Mouse (Mus musculus): ENCODE results near the gene Actn4.

The Actn4 gene

GRCm38 (mm10) chr7:28950346-28951037 is 11.6 kb downstream of the Actn4 start:
- no peak for DNase-seq (ENCODE audit: low read depth, low spot score)

GRCm38 (mm10) chr7:28949298-28949697 is 12.8 kb downstream of the Actn4 start:
- DNase-seq (ENCODE audit: low read depth, low spot score): no peak

DNA sequence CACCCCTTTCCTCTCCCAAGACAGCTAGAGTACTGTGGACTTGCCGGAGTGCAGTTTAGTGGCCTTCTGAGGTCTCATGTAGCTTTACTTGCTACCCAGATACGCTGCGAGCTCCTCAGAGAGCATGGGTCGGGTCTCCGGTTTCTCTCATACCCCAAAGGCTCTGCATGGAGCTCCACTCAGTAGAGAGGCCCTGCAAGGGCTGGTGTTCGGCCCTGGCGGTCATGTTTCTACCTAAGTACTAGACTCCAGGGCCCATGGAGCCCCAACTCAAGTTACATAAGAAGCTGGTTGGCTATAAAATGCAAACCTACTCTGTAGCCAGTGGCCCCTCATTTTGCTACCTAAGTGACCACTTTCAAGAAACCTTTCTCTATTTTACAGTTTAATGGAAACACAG is 13.4 kb downstream of the Actn4 start:
- no peak for DNase-seq (ENCODE audit: low read depth, low spot score)

DNA sequence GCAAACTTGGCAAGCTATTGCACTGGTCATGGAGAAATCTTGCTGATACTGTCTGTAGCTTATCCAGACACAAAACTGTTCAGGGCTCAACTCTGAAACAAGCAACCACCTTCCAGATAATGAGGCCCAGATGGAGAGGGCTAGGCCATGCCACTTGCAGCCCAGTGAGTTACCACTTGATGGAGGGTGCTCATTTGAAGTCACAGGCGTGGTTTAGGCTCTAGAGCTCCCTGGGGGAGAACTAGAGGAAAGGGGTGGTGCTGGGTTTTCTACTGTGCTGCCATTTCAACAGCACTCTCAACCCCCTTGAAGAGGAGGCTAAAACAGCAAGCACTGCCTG is 15.9 kb downstream of the Actn4 start:
- no peak for DNase-seq (ENCODE audit: low read depth, low spot score)

DNA sequence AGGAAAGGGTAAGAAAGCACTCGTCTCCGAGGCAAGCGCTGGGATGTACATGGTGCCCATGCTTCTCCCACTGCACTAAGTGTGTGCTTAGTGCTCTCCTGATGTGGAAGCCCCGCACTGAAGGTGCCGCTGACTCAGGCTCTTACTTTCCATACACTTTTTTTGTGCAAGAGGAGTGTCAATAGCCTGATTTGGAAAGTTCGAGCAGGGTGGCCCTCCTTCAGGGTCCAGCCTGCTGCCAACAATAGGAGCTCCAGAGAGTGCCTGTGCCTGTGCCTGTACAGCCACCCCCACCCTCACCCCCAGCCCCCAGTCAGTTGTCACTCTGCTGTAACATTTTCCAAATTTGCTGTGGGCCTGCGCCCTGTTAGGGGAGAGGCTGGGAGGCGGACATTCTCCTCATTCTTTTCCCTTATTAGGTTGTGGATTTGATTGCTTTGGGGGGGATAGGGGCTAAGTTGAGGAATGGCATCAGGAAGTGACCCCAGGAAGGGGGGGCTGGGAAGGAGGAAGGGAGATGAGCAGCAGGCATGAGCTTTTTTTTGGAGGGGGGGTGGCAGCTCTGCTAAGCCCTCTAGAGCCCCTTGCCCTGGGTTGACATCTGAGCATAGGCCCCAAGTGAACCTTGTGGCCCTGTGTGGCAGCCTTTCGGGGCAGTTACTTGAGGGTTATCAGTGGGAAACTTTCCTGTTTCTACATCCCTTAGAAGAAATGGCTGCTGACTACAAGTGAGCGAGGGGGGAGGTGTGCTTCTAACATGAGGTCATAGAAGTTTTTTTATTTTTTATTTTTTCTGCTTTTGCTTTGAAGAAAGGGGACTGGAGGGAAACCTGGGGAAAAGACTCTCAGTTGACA is 16.5 kb downstream of the Actn4 start:
- DNase-seq (ENCODE audit: low read depth, low spot score): no peak

GRCm38 (mm10) chr7:28944756-28945415 is 17.3 kb downstream of the Actn4 start:
- no peak for DNase-seq (ENCODE audit: low read depth, low spot score)

DNA sequence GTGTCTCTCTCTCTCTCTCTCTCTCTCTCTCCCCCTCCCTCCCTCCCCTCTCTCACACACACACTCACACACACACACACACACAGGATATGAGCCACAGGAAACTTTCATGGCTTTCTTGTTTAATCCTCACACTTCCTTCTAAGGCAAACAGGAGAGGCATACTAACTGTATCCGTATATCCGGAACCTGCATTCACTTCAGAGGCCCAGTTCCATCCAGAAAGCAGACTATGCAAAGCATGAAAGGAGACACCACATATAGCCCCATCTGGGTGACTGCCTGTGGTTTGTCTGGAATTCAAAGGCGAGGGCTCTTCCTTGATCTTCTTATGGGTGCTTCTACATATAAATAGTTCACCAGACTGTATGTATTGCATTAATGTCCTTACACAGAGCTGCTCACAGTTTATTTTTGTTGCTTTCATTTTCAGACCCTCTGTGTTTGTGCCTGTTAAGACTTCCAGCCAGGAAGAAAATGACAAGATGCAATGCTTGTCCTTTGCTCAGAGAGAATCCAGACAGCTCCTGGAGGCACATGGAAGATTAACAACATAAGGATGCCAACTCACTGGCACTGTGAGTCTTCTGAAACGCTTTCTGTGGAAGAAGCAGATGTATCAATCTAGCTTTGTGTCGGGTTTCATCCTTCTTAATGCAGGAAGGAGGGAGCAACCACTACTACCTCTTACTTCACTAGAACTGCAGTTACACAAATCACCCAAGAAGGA is 18.5 kb downstream of the Actn4 start:
- DNase-seq (ENCODE audit: low read depth, low spot score): no peak

GRCm38 (mm10) chr7:28941542-28941941 is 20.6 kb downstream of the Actn4 start:
- no peak for DNase-seq (ENCODE audit: low read depth, low spot score)

DNA sequence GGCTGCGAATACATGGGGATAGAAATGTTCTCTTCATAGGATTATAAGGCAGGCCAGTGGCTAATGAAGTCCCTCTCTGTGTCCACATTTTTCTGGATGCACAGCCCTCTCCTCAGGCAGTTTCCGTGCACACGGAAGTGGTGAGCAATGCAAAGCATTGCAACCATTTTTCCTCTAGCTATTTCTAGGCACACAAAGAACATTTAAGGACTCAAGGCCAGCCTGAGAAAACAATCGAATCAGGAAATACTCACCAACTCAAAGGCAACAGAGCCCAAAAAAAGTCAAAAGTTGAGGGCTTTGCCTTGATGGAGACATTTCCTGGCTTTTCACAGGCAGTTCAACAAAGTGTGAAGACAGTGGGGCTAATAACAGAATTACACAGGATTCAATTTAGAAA is 21.0 kb downstream of the Actn4 start:
- DNase-seq (ENCODE audit: low read depth, low spot score): no peak

DNA sequence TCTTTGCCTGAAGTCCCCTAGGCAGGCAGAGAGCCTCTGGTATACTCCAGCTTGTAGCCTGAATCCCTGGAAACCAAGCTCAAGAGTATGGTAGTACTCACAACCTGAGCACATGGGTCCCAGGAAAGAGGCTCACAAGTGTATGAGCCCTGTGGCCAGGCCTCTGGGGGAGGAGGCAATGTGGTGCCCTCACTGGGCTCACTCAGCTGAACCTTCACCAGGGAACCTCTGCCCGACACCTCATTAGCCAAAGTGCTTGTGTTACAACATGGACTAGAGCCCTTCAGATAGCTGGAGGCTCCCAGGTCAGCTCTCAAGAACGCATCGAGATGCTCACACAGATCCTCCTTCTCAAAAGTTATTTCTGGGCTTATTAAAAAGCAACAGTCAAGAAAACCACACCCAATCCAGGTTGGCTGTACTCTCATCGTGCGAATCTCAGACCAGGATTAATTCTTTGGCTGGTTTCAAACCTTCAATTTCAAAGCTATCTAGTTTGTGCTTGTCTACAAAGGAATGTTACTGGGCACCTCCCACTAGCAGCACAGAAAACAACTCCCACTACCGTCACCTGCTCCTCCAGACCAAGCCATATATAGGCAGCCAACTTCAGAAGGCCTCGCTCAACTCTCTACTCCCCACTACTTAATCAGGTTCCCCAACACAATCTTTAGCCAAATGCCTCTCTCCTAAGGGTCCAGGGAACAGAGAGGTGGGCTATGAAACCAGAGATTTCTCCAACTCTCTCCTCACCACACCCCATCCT is 22.5 kb downstream of the Actn4 start:
- DNase-seq (ENCODE audit: low read depth, low spot score): no peak

DNA sequence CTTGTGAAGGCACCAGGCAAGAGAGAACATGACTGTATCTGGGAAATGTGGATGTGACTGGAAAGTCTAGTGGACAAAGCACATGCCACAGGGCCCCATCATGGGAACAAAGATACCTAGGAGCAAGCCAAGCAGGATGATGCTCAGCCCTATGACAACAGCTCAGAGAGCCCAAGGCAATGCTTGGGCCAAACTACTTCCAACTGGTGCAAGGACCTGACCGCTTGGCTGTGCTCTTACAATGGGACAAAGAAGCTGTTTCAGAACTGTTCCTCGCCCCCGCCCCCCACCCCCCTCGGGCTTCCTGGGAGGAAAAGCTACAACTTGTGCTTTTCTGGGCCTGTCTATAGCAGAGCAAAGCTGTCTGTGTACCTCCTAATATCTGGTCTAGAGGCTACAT is 23.5 kb downstream of the Actn4 start:
- no peak for DNase-seq (ENCODE audit: low read depth, low spot score)

GRCm38 (mm10) chr7:28936787-28937186 is 25.4 kb downstream of the Actn4 start:
- DNase-seq (ENCODE audit: low read depth, low spot score): no peak

- no peak for DNase-seq (ENCODE audit: low read depth, low spot score)
Measured at GRCm38 (mm10) chr7:28933825-28934224, 28.3 kb downstream of the Actn4 start.

DNA sequence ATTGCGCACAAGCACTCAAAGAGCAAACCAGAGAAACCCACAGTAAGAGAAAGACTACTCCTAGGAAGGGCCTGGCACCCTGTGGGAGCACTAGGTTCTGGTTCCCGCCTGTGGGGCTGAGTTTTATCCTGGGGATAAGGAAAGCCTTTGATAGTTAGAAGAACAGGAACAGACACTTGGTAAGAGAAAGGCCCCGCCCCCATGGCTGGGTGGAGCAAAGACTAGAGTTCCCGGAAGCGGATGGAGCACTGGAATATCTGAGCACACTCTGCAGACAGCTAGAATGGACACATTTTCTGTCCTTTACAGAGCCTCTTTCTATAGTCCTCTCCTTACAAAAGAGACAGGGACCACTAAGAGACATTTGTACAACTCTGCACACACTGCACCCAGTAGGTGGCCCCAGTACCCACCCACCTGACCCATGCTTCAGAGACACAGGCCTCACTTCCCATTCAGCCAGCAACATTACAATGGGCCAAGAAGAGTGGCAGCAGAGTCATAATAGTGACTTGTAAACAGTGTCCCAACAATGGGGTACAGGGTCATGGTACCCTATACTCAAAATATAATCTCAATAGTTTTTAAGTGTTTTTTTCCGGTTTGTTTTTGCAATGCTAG is 29.6 kb downstream of the Actn4 start:
- DNase-seq (ENCODE audit: low read depth, low spot score): no peak

DNA sequence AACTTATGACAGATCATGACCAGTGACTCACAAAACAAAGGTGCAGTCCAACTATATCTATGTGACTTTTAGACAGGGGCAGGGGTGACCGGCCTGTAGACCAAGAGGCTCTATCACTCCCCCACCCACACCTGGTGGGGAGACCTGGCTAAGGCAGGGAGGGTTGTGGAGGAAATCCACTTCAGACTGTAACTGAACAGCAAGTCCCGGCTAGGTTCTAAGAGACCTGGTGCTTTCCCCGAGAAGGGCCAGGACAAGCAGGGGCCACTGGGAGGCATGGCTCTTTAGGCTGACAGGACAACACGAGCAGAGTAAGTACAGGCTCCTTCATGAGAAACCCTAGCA is 30.5 kb downstream of the Actn4 start:
- DNase-seq (ENCODE audit: low read depth, low spot score): no peak

- no peak for DNase-seq (ENCODE audit: low read depth, low spot score)
Measured at GRCm38 (mm10) chr7:28931032-28931694, 31.0 kb downstream of the Actn4 start.

DNA sequence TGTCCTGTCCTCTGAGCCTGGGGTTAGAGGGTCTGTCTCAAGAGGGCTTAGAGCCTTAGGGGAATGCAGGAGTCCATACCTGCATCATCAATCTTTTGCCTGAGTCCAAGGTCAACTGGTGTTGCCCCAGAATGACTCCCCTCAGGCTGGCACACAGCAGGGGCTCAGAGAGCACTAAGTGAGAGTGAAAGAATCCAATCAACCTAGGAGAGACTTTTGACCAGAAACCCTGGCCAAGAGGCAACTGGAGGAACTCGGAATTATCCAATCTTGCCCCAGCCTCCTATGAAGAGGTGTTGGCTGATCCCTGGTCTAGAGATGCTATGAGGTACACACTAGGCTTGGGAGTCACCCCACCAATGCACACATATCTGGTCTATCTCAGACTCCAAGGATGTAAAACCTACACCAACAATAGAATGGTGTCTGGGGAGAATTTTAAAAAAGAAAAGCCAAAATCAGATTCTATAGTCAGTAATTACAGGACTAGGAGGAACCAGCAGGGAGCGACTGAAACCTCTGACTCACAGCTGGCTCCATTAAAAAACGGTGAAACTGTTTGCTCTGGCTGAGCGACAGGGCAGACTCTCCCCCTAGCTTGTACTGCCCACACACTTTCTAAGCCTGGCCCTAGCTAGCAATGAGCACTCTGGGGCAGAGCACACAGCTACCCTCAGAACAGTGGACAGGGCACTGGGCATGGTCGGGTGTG is 31.7 kb downstream of the Actn4 start:
- DNase-seq (ENCODE audit: low read depth, low spot score): no peak

DNA sequence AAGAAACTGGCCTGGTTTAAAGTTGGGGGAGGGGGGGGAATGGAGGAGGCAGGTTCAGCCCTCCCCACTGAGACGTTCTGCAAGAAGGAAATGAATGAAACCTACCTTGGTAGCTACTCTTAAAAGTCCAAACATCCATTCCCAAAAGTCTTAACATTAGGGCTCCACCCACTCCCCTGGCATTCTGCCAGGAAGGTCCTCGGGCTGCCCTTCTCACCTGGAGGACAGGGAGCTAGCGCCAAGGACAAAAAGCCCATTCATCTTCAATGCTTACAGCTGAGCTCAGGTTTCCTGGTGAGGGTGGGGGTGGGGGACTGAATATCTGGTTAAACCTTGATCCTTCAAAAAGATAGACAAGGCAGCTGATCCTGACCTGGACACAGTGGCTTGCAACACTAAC is 32.8 kb downstream of the Actn4 start:
- no peak for DNase-seq (ENCODE audit: low read depth, low spot score)

GRCm38 (mm10) chr7:28926172-28926571 is 36.0 kb downstream of the Actn4 start:
- DNase-seq (ENCODE audit: low read depth, low spot score): no peak

DNA sequence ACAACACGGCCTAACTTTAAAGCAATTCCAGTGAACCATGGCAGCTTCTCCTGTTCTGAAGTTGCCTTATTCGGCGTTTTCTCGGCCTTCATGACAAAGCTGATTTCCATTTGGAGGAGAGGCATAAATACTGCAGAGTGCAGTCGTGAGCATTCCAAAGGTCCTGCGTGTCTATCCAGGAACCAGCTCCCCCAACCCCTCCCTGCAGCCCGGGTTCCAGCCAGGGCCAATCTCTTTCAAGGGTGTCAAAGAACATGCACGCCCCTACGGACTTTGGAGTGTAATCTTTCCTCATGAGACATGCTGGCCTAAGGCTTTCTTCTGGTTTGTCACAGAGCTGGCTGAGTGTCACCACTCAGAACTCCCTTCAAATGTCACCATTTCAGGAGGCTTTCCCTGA is 36.8 kb downstream of the Actn4 start:
- DNase-seq (ENCODE audit: low read depth, low spot score): no peak

Measured in c-Kit-negative CD71-positive TER-119-positive erythroid progenitor cells, embryonic 14.5 days (primary cell).